Mouse (Mus musculus) cortical plate, adult 2 months (tissue): ENCODE data around the gene Nfia.

Experiments used
- CTCF ChIP-seq: fragments of 200-500 bp; IDR thresholded peaks from 2 replicates; pipeline ENCODE4 v1.5.1; 2011; ENCODE audit warnings: mild to moderate bottlenecking, control low read depth, low read length; ENCODE audit not compliant: insufficient read depth; ENCODE audit errors: extremely low read depth
- POLR2A ChIP-seq: fragments of 200-500 bp; IDR thresholded peaks from 2 replicates; pipeline ENCODE4 v1.6.1; 2011; ENCODE audit warnings: mild to moderate bottlenecking, low read length, control low read depth; ENCODE audit not compliant: insufficient read depth; ENCODE audit errors: extremely low read depth

- TF ChIP-seq CTCF (no peak), POLR2A (no peak)
These were observed 232.5 kb downstream of the Nfia start for GRCm38 (mm10) chr4:98004986-98005385.
